Mouse (Mus musculus): ENCODE data around the gene 2310046K23Rik.

DNA sequence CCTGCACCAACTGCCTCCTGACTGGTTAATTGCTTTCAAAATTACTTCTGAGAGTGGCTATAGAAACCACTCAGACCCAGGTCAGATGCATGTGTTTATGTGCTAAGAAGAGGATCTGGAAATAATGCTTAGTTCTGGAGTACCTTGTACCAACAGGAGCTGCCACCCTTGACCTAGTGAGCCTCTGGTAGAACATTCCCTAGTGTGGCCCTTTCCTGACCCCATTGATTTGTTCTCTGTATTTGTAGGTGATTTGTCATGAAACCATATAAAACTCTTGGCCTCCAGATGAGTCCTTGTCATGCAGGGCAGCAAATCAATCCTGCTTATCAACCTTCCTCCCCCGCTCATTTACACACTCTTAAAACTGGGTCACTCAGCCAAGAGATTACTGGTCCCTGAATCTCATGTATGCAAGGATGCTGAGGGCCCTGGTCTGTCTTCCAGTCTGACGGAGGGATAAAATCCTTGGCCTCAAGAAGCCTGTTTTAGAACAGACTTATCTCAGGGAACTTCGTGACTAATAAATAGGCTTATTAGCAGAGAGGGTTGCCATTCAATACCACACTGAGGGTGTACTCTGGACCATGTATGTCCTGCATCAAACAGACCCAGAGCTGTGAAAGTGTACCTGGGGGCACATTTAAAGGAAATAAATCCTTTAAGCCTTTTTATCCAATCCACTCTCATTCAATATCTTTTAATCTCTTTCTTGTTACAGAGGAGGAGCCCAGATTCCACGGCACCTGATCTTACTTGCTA, 44.5 kb upstream of the 2310046K23Rik start:
- TF ChIP-seq CTCF (IDR thresholded peaks at IDR 0.05; ENCODE audit: borderline replicate concordance, insufficient read depth, low read depth, low read length) (no peak), POLR2A (IDR thresholded peaks at IDR 0.05; ENCODE audit: borderline replicate concordance, insufficient read depth, low read length) (no peak)

All from cerebellum, adult 2 months (tissue).